Mouse (Mus musculus) embryonic facial prominence, embryonic 11.5 days (tissue): ENCODE measurements around the gene Akap13. TPM values are rescaled to one million over a fixed set of nuclear protein-coding genes. Genes with fewer than 3 reads are reported as not detected.

ENCODE experiments used
- ATAC-seq: fragments of 200-750 bp; cut with Nextera tagmentation; replicated peaks from 2 replicates; pipeline ENCODE4 v1.8.0; 2017; ENCODE audit warnings: low read depth; ENCODE audit not compliant: insufficient number of reproducible peaks, low FRiP score, low TSS enrichment
- DNase-seq: peaks from one replicate; pipeline ENCODE4 v3.0.0-alpha.2; 2015; ENCODE audit warnings: low spot score
- H3K27ac ChIP-seq: fragments of 300-500 bp; sonication (generic); replicated peaks from 2 replicates; pipeline ENCODE4 v1.5.1; 2014; ENCODE audit warnings: mild to moderate bottlenecking, low read depth, low read length, control low read depth
- H3K27me3 ChIP-seq: fragments of 300-500 bp; sonication (generic); 2 replicates; pipeline ENCODE4 v1.6.1; 2014; ENCODE audit warnings: mild to moderate bottlenecking, low read length, moderate library complexity, mixed read lengths; ENCODE audit not compliant: control insufficient read depth, insufficient read depth
- H3K36me3 ChIP-seq: fragments of 300-500 bp; sonication (generic); replicated peaks from 2 replicates; pipeline ENCODE4 v1.6.1; 2014; ENCODE audit warnings: low read depth, mild to moderate bottlenecking, low read length, moderate library complexity, mixed read lengths; ENCODE audit not compliant: control insufficient read depth, insufficient read depth
- H3K4me1 ChIP-seq: fragments of 300-500 bp; sonication (generic); 2 replicates; pipeline ENCODE4 v1.6.1; 2014; ENCODE audit warnings: low read length, mixed read lengths; ENCODE audit not compliant: control insufficient read depth, insufficient read depth
- H3K4me2 ChIP-seq: fragments of 300-500 bp; sonication (generic); 2 replicates; pipeline ENCODE4 v1.6.1; 2014; ENCODE audit warnings: low read depth, mild to moderate bottlenecking, control low read depth, low read length, moderate library complexity
- H3K4me3 ChIP-seq: fragments of 300-500 bp; sonication (generic); 2 replicates; pipeline ENCODE4 v1.5.1; 2014; ENCODE audit warnings: low read depth, low read length, control low read depth
- H3K9ac ChIP-seq: fragments of 300-500 bp; sonication (generic); replicated peaks from 2 replicates; pipeline ENCODE4 v1.6.1; 2014; ENCODE audit warnings: mild to moderate bottlenecking, control low read depth, low read length
- H3K9me3 ChIP-seq: fragments of 300-500 bp; sonication (generic); replicated peaks from 2 replicates; pipeline ENCODE4 v1.6.1; 2016; ENCODE audit warnings: mild to moderate bottlenecking, low read length, inconsistent platforms, mixed read lengths; ENCODE audit not compliant: control insufficient read depth
- WGBS: fragments of 180-500 bp; shearing (Covaris S2); extraction: QIAGEN DNeasy Blood & Tissue Kit; methylation state at CpG from one replicate; pipeline ENCODE4 v1.1.7; 2014; 5-methylcytosine and 5-hydroxymethylcytosine counted together
- polyA plus RNA-seq: library from polyadenylated mRNA; unstranded; fragments of >200 nt; fragmentation: Nextera tagmentation; extraction: Ambion mirVana; gene quantifications from 2 replicates; pipeline ENCODE4 v1.2.1, GENCODE M21; 2014

Akap13 gene
- polyA plus RNA-seq, 1 experiment from 2014 or later = 37.9 TPM

GRCm38 (mm10) chr7:75780812-75781211 is 325.5 kb downstream of the Akap13 start:
- Histone ChIP-seq H3K9me3 (no peaks in the 10 kb centered on the region), H3K36me3 (no peaks in the 10 kb centered on the region), H3K27me3 (no peaks in the 10 kb centered on the region), H3K9ac (no peak overlapping the region), H3K27ac (no peak overlapping the region), H3K4me1 (no peaks in the 10 kb centered on the region), H3K4me3 (peak overlapping the region; percentile 57; the same call in 1 of the 2 replicates), H3K4me2 (peak overlapping the region; percentile 53; the same call in 1 of the 2 replicates)
- no peak for ATAC-seq
- 25% methylated on average over 2 of the region's 5 CpGs for WGBS
- no peak for DNase-seq

DNA sequence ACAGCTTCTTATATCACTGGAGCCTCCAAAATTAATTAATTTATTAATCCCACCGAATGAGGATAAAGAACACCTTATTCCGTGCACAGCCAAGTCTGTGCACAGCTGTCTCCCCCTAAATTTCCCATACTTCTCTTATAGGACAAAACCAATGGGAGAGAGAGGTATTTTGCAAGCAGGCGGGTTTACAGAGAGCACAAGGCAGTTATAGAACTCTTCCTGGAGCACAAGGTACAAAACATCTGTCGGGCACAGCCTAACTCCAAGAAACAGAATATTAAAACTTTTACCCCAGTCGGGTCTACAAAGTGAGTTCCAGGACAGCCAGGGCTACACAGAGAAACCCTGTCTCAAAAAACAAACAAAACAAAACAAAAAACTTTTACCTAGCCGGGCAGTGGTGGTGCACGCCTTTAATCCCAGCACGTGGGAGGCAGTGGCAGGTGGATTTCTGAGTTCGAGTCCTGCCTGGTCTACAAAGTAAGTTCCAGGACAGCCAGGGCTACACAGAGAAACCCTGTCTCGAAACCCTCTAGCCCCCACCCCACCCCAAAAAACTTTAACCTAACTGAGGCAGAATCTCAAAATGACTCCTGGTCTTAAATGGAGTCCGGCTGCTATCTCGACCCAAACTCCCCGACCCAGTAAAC is 326.1 kb downstream of the Akap13 start:
- DNase-seq (no peak), ATAC-seq (peak; percentile 16)
- Histone ChIP-seq H3K27ac (no peak overlapping the region), H3K4me1 (no peaks in the 10 kb centered on the region), H3K36me3 (no peaks in the 10 kb centered on the region), H3K9me3 (no peaks in the 10 kb centered on the region), H3K27me3 (no peaks in the 10 kb centered on the region), H3K4me3 (peak overlapping the region; percentile 57), H3K4me2 (peak overlapping the region; percentile 53), H3K9ac (peak overlapping the region; percentile 74)
- WGBS = 6% methylated on average over 13 of the region's 13 CpGs

DNA sequence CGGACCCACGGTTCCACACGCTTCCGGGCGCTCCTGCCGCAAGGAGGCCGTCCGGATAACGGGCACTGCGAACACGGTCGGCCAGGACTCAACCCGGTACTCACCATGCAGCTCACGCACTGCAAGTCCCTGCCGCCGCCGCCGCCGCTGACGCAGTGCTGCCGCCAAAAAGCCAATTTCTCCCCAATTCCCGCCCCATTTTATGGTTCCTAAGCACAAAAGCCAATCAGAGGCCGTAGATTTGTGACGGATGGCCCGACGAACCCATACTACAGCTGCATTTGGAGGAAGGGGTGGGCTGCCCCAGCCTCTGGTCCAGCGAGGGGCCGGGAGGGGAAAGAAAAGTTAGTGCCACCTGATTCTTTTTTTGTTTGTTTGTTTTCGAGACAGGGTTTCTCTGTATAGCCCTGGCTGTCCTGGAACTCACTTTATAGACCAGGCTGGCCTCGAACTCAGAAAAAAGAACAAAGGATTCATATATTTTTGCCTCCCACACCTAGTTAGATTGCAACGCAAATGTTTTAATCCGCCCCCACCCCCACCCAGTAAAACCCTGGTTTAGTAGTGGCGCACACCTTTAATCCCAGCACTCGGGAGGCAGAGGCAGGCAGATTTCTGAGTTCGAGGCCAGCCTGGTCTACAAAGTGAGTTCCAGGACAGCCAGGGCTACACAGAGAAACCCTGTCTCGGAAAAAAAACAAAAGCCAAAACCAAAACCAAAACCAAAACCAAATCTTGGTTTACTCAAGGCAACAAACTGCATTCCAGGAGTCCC is 326.8 kb downstream of the Akap13 start:
- H3K4me1 ChIP-seq = no peaks in the 10 kb centered on the region
- no peak overlapping the region for H3K27ac ChIP-seq
- WGBS = 13% methylated on average over 36 of the region's 36 CpGs
- no peaks in the 10 kb centered on the region for H3K9me3 ChIP-seq
- H3K27me3 ChIP-seq = no peaks in the 10 kb centered on the region
- no peaks in the 10 kb centered on the region for H3K36me3 ChIP-seq
- H3K9ac ChIP-seq = peak overlapping the region; percentile 74
- DNase-seq = peak; percentile 96
- ATAC-seq = peak; percentile 95
- H3K4me3 ChIP-seq = peak overlapping the region; percentile 57
- peak overlapping the region; percentile 53 for H3K4me2 ChIP-seq

GRCm38 (mm10) chr7:75782723-75783011 is 327.3 kb downstream of the Akap13 start:
- H3K4me1 ChIP-seq = no peaks in the 10 kb centered on the region
- no peak overlapping the region for H3K4me2 ChIP-seq
- no peak overlapping the region for H3K27ac ChIP-seq
- WGBS = 88% methylated on average over 3 of the region's 3 CpGs
- no peaks in the 10 kb centered on the region for H3K9me3 ChIP-seq
- DNase-seq (no peak), ATAC-seq (no peak)
- no peaks in the 10 kb centered on the region for H3K36me3 ChIP-seq
- no peak overlapping the region for H3K9ac ChIP-seq
- H3K4me3 ChIP-seq = no peak overlapping the region
- H3K27me3 ChIP-seq = no peaks in the 10 kb centered on the region

DNA sequence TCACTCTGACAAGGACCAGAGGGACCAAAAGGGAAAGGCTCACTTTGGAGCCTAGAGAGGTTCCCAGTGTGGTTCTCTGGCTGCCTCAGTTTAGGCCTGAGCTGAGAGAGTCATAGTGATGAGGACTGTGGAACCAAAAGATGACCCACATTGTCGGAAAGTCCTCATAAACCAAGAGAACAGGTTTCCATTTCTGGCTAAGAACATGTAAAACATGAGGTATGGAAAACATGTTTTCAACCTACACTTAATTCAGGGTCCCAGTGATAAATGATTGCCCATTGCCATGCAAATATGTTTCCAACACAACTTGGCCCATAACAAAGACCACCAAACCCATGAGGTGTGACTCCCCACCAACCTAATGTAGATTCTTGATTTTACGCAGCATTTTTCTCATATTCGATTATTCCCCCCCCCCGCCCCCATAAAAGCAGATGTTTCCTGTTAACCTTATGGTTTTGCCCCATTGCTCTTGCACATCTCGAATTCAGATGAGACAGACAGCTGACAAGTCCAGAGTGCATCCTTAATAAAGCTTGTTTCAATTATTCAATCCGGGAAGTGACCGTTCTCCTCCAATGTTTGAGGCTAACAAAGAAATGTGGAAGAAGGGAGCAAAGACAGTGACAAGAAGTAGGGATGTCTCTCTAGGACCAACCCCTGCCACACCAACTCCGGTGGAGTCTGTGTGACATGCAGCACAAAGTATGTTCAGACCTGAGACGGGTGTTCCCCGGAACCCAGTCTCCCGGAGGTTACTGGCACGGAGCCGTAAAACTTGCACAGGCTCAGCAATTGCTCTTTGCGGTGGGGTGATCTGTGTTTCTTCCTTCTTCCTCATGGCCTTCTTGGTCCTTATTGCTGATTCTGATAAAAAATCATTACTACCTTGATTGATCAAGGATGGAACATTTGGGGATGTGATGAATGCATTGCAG is 330.3 kb downstream of the Akap13 start:
- H3K36me3 ChIP-seq = no peaks in the 10 kb centered on the region
- no peak overlapping the region for H3K27ac ChIP-seq
- H3K9ac ChIP-seq = no peak overlapping the region
- no peaks in the 10 kb centered on the region for H3K4me1 ChIP-seq
- no peaks in the 10 kb centered on the region for H3K27me3 ChIP-seq
- H3K4me3 ChIP-seq = no peak overlapping the region
- ATAC-seq (no peak), DNase-seq (no peak)
- H3K9me3 ChIP-seq = no peaks in the 10 kb centered on the region
- WGBS = 87% methylated on average over 14 of the region's 14 CpGs
- H3K4me2 ChIP-seq = no peak overlapping the region

- Histone ChIP-seq H3K27ac (no peak overlapping the region), H3K4me3 (no peak overlapping the region), H3K9ac (no peak overlapping the region), H3K27me3 (no peaks in the 10 kb centered on the region), H3K9me3 (no peaks in the 10 kb centered on the region), H3K4me2 (no peak overlapping the region), H3K4me1 (no peaks in the 10 kb centered on the region), H3K36me3 (no peaks in the 10 kb centered on the region)
- ATAC-seq = no peak
- DNase-seq = no peak
- WGBS = 33% methylated on average over 1 of the region's 2 CpGs
Measured at GRCm38 (mm10) chr7:75786812-75787211, 331.5 kb downstream of the Akap13 start.

DNA sequence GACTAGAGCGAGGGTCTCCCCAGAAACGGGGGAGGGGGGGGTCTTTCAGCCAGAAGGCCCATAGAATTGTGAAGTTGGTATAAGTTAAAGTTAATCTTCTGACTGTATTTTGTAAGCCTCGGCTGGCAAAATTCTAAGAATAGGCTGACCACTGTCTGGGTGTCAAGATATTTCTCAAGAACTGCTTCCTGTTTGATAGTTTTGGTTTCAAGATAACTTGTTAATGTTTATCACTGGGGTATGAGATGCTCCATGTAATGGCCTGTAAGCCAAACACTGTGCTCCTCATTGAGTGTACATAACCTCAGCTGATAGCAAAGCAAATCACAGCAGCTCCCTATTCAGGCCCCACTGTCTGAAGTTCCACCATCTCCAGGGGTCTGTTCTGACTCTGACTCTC is 332.0 kb downstream of the Akap13 start:
- H3K27me3 ChIP-seq = no peaks in the 10 kb centered on the region
- ATAC-seq (no peak), DNase-seq (no peak)
- H3K36me3 ChIP-seq = no peaks in the 10 kb centered on the region
- H3K27ac ChIP-seq = no peak overlapping the region
- no peaks in the 10 kb centered on the region for H3K4me1 ChIP-seq
- no peak overlapping the region for H3K9ac ChIP-seq
- no peaks in the 10 kb centered on the region for H3K9me3 ChIP-seq
- H3K4me3 ChIP-seq = no peak overlapping the region
- 71% methylated on average over 3 of the region's 3 CpGs for WGBS
- no peak overlapping the region for H3K4me2 ChIP-seq
